Mouse (Mus musculus) C2C12 (cell line): ENCODE results near the gene Wasf2.

Experiments used
- CEBPB ChIP-seq: IDR thresholded peaks from one replicate; pipeline ENCODE4 v1.6.1; 2011; ENCODE audit warnings: low read depth, mild to moderate bottlenecking, control low read depth, moderate library complexity
- CTCF ChIP-seq: IDR thresholded peaks from one replicate; pipeline ENCODE4 v1.5.1; 2011; ENCODE audit not compliant: control insufficient read depth, insufficient read depth, insufficient read length
- MAX ChIP-seq: IDR thresholded peaks from one replicate; pipeline ENCODE4 v1.6.1; 2011; ENCODE audit warnings: mild to moderate bottlenecking, control low read depth
- MYOD1 ChIP-seq: IDR thresholded peaks from one replicate; pipeline ENCODE4 v1.6.1; 2011; ENCODE audit warnings: low read depth; ENCODE audit not compliant: control insufficient read depth, insufficient read length
- MYOG ChIP-seq: IDR thresholded peaks from one replicate; pipeline ENCODE4 v1.6.1; 2011; ENCODE audit not compliant: control insufficient read depth, insufficient read length; ENCODE audit errors: extremely low read depth
- USF1 ChIP-seq: IDR thresholded peaks from one replicate; pipeline ENCODE4 v1.6.1; 2011; ENCODE audit warnings: low read depth, mild to moderate bottlenecking, control low read depth, moderate library complexity

- no peak for TF ChIP-seq CTCF
- TF ChIP-seq MAX, result no peak
- TF ChIP-seq USF1, result no peak
- TF ChIP-seq MYOG, result no peak
- TF ChIP-seq CEBPB, result no peak
- TF ChIP-seq MYOD1, result no peak
Measured at GRCm38 (mm10) chr4:133109335-133109801, 20.9 kb upstream of the Wasf2 start.
